Mouse (Mus musculus) thymus, adult 2 months (tissue): Measurements from ENCODE around the gene Stom.

ENCODE experiments used
- CTCF ChIP-seq: fragments of 200-500 bp; IDR thresholded peaks from 2 replicates; pipeline ENCODE4 v1.5.1; 2012; ENCODE audit warnings: mild to moderate bottlenecking, control low read depth, low read length, moderate library complexity, borderline replicate concordance; ENCODE audit not compliant: control insufficient read depth, poor library complexity, insufficient read depth; ENCODE audit errors: extremely low read depth
- POLR2A ChIP-seq: fragments of 200-500 bp; IDR thresholded peaks from 2 replicates; pipeline ENCODE4 v1.6.1; 2012; ENCODE audit warnings: mild to moderate bottlenecking, low read length, control low read depth, moderate library complexity; ENCODE audit not compliant: control insufficient read depth, poor library complexity, insufficient read depth; ENCODE audit errors: extremely low read depth

DNA sequence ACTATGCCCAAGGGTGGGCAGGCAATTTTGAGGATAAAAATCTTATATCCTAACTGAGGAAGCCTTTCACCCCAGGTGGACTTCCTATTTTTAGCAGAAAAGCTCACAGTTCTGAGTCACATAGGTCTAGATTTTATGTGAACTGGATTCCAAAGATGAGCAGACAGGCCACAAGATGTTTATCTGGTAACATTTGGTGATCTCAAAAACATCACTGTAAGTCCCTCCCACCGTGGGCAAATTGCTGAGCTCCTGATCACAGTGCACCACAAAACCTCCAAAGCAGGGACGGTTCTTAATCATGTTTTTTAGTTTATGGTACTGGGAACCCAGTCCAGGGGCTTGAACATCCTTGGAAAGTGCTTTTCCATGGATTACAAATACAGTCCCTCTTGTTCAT lies 7.7 kb downstream of the Stom start:
- TF ChIP-seq POLR2A (no peak), CTCF (no peak)
